Mouse (Mus musculus) spleen, adult 2 months (tissue): ENCODE measurements around the gene Ckm.

ENCODE experiments used
- CTCF ChIP-seq: fragments of 200-500 bp; IDR thresholded peaks from 2 replicates; pipeline ENCODE4 v1.5.1; 2011; ENCODE audit warnings: mild to moderate bottlenecking, inconsistent platforms; ENCODE audit not compliant: insufficient read depth, insufficient read length, insufficient replicate concordance; ENCODE audit errors: extremely low read depth
- POLR2A ChIP-seq: fragments of 200-500 bp; IDR thresholded peaks from 2 replicates; pipeline ENCODE4 v1.6.1; 2011; ENCODE audit warnings: low read depth, low read length, inconsistent platforms

- no peak for TF ChIP-seq CTCF
- no peak for TF ChIP-seq POLR2A
Observed at GRCm38 (mm10) chr7:19420821-19421636, 16.5 kb downstream of the Ckm start.
